In genomic region chr16:17461596-17461995, GRCm38 (mm10) we compare ENCODE assay signal across 27 mouse cellular contexts. TPM values are rescaled to one million over a fixed set of nuclear protein-coding genes. Genes with fewer than 3 reads are reported as not detected.
DNase-seq lines count a peak whose midpoint lies in the region; ATAC-seq and TF ChIP-seq lines count a peak whose summit lies in the region.
"Had no signal": no experiment of that assay in that cellular context is flagged by ENCODE, and none has a peak within 500 bp of the region (broad histone marks: within the 10 kb centered on the region; RNA-seq: fewer than 3 reads in every experiment).

No protein-coding gene starts in this region.

- no peaks in the 10 kb centered on the region for H3K9me3 ChIP-seq in liver, postnatal 0 days (ENCODE audit: low read length)
- H3K9me3 ChIP-seq: embryonic facial prominence, embryonic 12.5 days; forebrain, embryonic 12.5 days; heart, embryonic 15.5 days; hindbrain, embryonic 15.5 days; limb, embryonic 12.5 days had no signal

- H3K27me3 ChIP-seq in liver, postnatal 0 days (ENCODE audit: insufficient read depth, low read length): no peaks in the 10 kb centered on the region
- H3K27me3 ChIP-seq: embryonic facial prominence, embryonic 12.5 days; forebrain, embryonic 12.5 days; heart, embryonic 15.5 days; hindbrain, embryonic 15.5 days; limb, embryonic 12.5 days had no signal

- peaks cover 33% of the 10 kb centered on the region for H3K4me1 ChIP-seq in liver, postnatal 0 days (ENCODE audit: insufficient read depth)
- H3K4me1 ChIP-seq: embryonic facial prominence, embryonic 12.5 days had no signal

- no peak for TF ChIP-seq EP300 in liver, postnatal 0 days (IDR thresholded peaks at IDR 0.05; ENCODE audit: low read depth)

- ATAC-seq in CD4-positive, CD25-positive, alpha-beta regulatory T cell, adult 4 months: peak; percentile 60
- no peak for ATAC-seq in liver, postnatal 0 days
- ATAC-seq in megakaryocyte-erythroid progenitor cell, adult 5-6 weeks (replicated peaks; ENCODE audit: low FRiP score, low TSS enrichment, poor library complexity, severe bottlenecking): no peak
- ATAC-seq: intestine, embryonic 16.5 days had no signal

- peaks cover 3% of the 10 kb centered on the region; the same call in 1 of the 2 replicates for H3K36me3 ChIP-seq in liver, postnatal 0 days (replicated peaks; ENCODE audit: insufficient read depth, low read length)

- no peak for TF ChIP-seq CTCF in liver, postnatal 0 days (IDR thresholded peaks at IDR 0.05; ENCODE audit: low read depth)

- no peak overlapping the region for H3K4me3 ChIP-seq in liver, postnatal 0 days (ENCODE audit: low read depth, low read length)
- H3K4me3 ChIP-seq: embryonic facial prominence, embryonic 12.5 days; erythroblast, embryonic 14.5 days; forebrain, embryonic 12.5 days; heart, embryonic 15.5 days; hindbrain, embryonic 15.5 days; limb, embryonic 12.5 days had no signal

- H3K27ac ChIP-seq in liver, postnatal 0 days (ENCODE audit: low read depth): peak overlapping the region; percentile 29
- H3K27ac ChIP-seq: embryonic facial prominence, embryonic 12.5 days; forebrain, embryonic 12.5 days; heart, embryonic 15.5 days; hindbrain, embryonic 15.5 days; limb, embryonic 12.5 days had no signal

- 47% methylated on average over 1 of the region's 1 CpGs for WGBS in liver, postnatal 0 days (ENCODE audit: insufficient replicate concordance)

- 0 out of 2 replicates have a peak overlapping the region, but pooled peaks have one; percentile 26 for H3K4me2 ChIP-seq in liver, postnatal 0 days (ENCODE audit: low read depth, low read length)
- H3K4me2 ChIP-seq: embryonic facial prominence, embryonic 12.5 days; forebrain, embryonic 12.5 days; heart, embryonic 15.5 days; hindbrain, embryonic 15.5 days; limb, embryonic 12.5 days had no signal

- H3K9ac ChIP-seq in liver, postnatal 0 days (replicated peaks): no peak overlapping the region
- H3K9ac ChIP-seq: embryonic facial prominence, embryonic 12.5 days; forebrain, embryonic 12.5 days; heart, embryonic 15.5 days; hindbrain, embryonic 15.5 days; limb, embryonic 12.5 days had no signal

- peak; percentile 61 for DNase-seq in 416B (ENCODE audit: low read depth)
- DNase-seq in induced T-regulatory cell, adult 2 months (ENCODE audit: low read depth): peak; percentile 31
- no peak for DNase-seq in liver, postnatal 0 days
- DNase-seq in cerebellum, postnatal 10 days: no peak
- DNase-seq in spleen, adult 12 weeks (ENCODE audit: low spot score): no peak
- DNase-seq: adrenal gland, postnatal 36 days; cerebellum, adult 11 months; cerebellum, adult 9-11 months; gastrocnemius, postnatal 10 days; heart, postnatal 4 days; kidney, adult 9 months; kidney, postnatal 14 days; layer of hippocampus, postnatal 36 days; lung, adult 18-20 months; lung, postnatal 10 days; midbrain, embryonic 14.5 days; spleen, adult 18-20 months had no signal

RNA-seq across cellular contexts. Expression of gene Crkl, which starts 9.8 kb away (rescaled TPM):
- polyA plus RNA-seq in CD4-positive, CD25-positive, alpha-beta regulatory T cell, adult 4 months (2017; shearing (Covaris generic)): 10 to 100 TPM; 20.2 to 24.2 TPM
- 20.1 and 24.4 TPM in 2 replicates for polyA plus RNA-seq in liver, postnatal 0 days (2015; fragmentation: Nextera tagmentation; extraction: Ambion mirVana)
- total RNA-seq in megakaryocyte-erythroid progenitor cell, adult 5-6 weeks (2014; fragmentation: Nextera tagmentation): 21.5 and 29.3 TPM in 2 replicates
- total RNA-seq in megakaryocyte-erythroid progenitor cell, adult 5-6 weeks (2017): 21.6 and 33.5 TPM in 2 replicates

RNA-seq across cellular contexts. Expression of gene Aifm3, which starts 27.8 kb away (rescaled TPM):
- under 1 TPM in 1 of 2 experiments, not detected in 1; 0.27 TPM for polyA plus RNA-seq in CD4-positive, CD25-positive, alpha-beta regulatory T cell, adult 4 months (2017; shearing (Covaris generic))
- 3.3 and 3.4 TPM in 2 replicates for polyA plus RNA-seq in liver, postnatal 0 days (2015; fragmentation: Nextera tagmentation; extraction: Ambion mirVana)
- 0.42 TPM in 1 of 2 replicates, not detected in the other for total RNA-seq in megakaryocyte-erythroid progenitor cell, adult 5-6 weeks (2014; fragmentation: Nextera tagmentation)
- total RNA-seq in megakaryocyte-erythroid progenitor cell, adult 5-6 weeks (2017): not detected in 2 replicates
- polyA plus RNA-seq: C2C12; erythroblast, embryonic 14.5 days had no signal

RNA-seq across cellular contexts. Expression of gene Lztr1, which starts 46.9 kb away (rescaled TPM):
- polyA plus RNA-seq in CD4-positive, CD25-positive, alpha-beta regulatory T cell, adult 4 months (2017; shearing (Covaris generic)): 10 to 100 TPM; 53.9 to 68.8 TPM
- 16.8 and 18.7 TPM in 2 replicates for polyA plus RNA-seq in liver, postnatal 0 days (2015; fragmentation: Nextera tagmentation; extraction: Ambion mirVana)
- total RNA-seq in megakaryocyte-erythroid progenitor cell, adult 5-6 weeks (2014; fragmentation: Nextera tagmentation): 71.8 and 72.1 TPM in 2 replicates
- total RNA-seq in megakaryocyte-erythroid progenitor cell, adult 5-6 weeks (2017): 50.4 and 55.4 TPM in 2 replicates

RNA-seq across cellular contexts. Expression of gene Pi4ka, which starts 55.5 kb away (rescaled TPM):
- 10 to 100 TPM; 56.9 to 57.5 TPM for polyA plus RNA-seq in CD4-positive, CD25-positive, alpha-beta regulatory T cell, adult 4 months (2017; shearing (Covaris generic))
- polyA plus RNA-seq in liver, postnatal 0 days (2015; fragmentation: Nextera tagmentation; extraction: Ambion mirVana): 7.3 and 8.1 TPM in 2 replicates
- total RNA-seq in megakaryocyte-erythroid progenitor cell, adult 5-6 weeks (2014; fragmentation: Nextera tagmentation): 53.5 and 71.9 TPM in 2 replicates
- total RNA-seq in megakaryocyte-erythroid progenitor cell, adult 5-6 weeks (2017): 21.9 and 44.8 TPM in 2 replicates

RNA-seq across cellular contexts. Expression of gene Snap29, which starts 55.8 kb away (rescaled TPM):
- polyA plus RNA-seq in CD4-positive, CD25-positive, alpha-beta regulatory T cell, adult 4 months (2017; shearing (Covaris generic)): 10 to 100 TPM; 10.5 to 22.1 TPM
- 7.1 and 7.2 TPM in 2 replicates for polyA plus RNA-seq in liver, postnatal 0 days (2015; fragmentation: Nextera tagmentation; extraction: Ambion mirVana)
- total RNA-seq in megakaryocyte-erythroid progenitor cell, adult 5-6 weeks (2014; fragmentation: Nextera tagmentation): 17.1 and 19.0 TPM in 2 replicates
- total RNA-seq in megakaryocyte-erythroid progenitor cell, adult 5-6 weeks (2017): 17.3 and 18.3 TPM in 2 replicates

Comparison
In these comparisons a context has a peak if more than half of its experiments do, and no peak if none do; other contexts are left out.
1. DNase-seq: peak in 416B (single experiment) and induced T-regulatory cell, adult 2 months (single experiment); none in liver, postnatal 0 days (single experiment), cerebellum, postnatal 10 days (0 of 2) and spleen, adult 12 weeks (single experiment).